Mouse (Mus musculus) olfactory bulb, adult 2 months (tissue): ENCODE data around the gene Tomm70a.

Experiments used
- CTCF ChIP-seq: fragments of 200-500 bp; IDR thresholded peaks from 2 replicates; pipeline ENCODE4 v1.5.1; 2012; ENCODE audit warnings: low read depth, mild to moderate bottlenecking, low read length, moderate library complexity; ENCODE audit not compliant: insufficient read depth
- POLR2A ChIP-seq: fragments of 200-500 bp; IDR thresholded peaks from 2 replicates; pipeline ENCODE4 v1.6.1; 2012; ENCODE audit warnings: mild to moderate bottlenecking, low read depth, low read length, moderate library complexity; ENCODE audit not compliant: insufficient read depth

DNA sequence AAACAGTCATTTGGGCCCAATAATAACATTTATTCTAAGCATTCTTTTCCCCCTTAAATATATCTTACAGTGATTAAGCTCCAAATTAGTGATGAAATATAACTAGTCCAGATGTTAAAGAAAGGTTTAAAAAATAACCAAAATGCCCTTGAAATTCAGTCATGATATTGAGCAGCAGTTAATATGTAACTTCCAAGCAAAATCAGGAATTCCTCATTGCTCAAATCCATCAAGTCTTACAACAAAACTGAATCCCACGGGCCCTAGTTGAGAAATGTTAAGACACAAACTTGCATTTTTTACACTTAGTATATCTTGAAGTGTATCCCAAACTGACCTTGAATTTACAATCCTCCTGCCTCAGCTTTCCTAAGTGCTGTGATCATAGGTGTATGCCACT, 42.2 kb downstream of the Tomm70a start:
- TF ChIP-seq POLR2A = no peak
- no peak for TF ChIP-seq CTCF
